Mouse (Mus musculus): ENCODE measurements around the gene Nudcd2.
"Not testable (repeated sequence)": the region's sequence is repeated elsewhere in the genome, so short reads cannot be mapped to it uniquely, and the experiment has no call there.

Gene Nudcd2

DNA sequence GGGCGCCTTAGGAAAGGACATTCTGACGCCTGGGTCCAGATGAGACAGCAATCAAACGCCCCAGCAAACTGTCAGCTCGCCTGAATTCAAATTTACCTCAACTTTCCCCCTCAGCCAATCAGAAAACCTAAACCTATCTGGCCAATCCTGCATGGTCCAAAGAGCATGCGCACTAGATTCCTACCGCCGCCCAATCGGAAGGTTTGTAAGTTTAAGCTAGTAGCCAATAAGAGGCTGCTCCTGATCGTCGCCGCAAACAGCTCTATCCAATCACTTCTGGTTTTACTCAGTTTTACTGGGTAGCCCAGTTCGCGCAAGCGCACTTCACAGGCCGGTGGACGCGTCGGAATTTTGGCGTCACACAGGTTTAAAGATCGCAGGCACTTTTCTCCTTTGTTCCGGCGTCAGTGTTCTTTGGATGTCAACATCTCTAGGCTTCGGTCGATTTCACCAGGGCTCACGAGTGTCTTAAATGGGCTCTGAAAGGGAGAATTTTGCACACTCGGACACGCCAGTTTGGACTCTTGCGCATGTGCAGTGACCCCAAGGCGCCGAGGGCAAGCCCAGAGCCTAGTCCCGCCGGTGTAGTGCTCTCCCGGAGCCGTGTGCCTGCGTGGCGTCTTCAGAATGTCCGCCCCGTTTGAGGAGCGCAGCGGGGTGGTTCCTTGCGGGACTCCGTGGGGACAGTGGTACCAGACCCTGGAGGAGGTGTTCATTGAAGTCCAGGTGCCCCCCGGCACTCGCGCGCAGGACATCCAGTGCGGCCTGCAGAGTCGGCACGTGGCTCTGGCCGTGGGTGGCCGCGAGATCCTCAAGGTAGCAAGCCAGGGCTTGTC is at the start of gene Nudcd2, which contains the start of gene Hmmr:
Gene Nudcd2, plus strand, starts transcription at position 329 of the 836 bp plus-strand sequence.
Gene Hmmr, minus strand, starts transcription at position 84 of the 836 bp plus-strand sequence.
- ATAC-seq (ENCODE audit: low TSS enrichment): peak; percentile 99

DNA sequence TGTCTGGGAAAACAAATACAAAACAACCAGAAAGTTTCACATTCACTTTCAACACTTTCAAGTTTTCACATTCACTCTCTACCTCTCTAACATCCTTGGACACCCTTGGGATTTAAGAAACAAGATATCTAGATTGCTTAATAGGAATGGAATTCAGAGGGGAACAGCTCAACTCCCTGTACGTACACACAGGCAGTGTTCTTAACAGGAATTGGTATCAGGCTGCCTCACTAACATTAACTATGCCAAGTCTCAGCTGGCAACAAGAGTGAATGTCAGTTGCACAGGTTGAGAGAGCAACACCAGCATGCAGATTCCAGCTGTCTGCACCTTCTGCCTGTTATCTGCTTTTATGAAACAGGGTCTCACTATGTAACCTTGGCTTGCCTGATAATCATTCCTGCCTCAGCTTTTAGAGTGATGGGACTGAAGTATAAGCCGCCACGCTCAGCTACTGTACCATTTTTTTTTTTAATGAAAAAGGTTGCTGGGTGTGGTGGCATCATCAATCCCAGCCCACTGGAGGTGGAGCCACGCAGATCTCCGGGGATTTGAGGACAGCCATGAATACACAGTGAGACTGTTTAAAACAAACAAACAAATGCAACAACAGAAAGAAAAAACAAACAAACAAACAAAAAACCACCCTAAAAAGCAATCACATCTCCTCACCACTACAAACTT is 42.9 kb upstream of the Nudcd2 start:
- no peak for ATAC-seq (ENCODE audit: low TSS enrichment)

DNA sequence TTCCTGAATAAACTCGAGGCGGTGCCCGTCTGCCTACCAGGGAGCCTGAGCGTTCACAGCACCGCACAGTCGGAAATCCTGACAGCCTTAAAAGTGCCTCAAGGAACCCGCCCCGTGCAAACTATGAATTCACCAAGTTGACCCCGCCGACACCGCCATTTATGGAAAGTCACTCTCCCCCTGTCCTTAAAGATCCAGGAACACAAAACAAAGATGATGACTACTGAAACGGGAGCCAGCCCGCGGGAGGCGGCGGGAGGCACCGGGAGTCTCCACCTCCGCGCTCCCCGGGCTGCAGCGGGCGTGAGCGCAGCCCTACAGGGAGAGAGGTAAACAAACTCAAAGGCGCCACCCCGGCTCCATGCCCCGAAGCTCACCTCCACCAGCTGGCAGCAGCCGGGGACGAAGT is 41.4 kb upstream of the Nudcd2 start:
- peak; percentile 60 for ATAC-seq (ENCODE audit: low TSS enrichment)

DNA sequence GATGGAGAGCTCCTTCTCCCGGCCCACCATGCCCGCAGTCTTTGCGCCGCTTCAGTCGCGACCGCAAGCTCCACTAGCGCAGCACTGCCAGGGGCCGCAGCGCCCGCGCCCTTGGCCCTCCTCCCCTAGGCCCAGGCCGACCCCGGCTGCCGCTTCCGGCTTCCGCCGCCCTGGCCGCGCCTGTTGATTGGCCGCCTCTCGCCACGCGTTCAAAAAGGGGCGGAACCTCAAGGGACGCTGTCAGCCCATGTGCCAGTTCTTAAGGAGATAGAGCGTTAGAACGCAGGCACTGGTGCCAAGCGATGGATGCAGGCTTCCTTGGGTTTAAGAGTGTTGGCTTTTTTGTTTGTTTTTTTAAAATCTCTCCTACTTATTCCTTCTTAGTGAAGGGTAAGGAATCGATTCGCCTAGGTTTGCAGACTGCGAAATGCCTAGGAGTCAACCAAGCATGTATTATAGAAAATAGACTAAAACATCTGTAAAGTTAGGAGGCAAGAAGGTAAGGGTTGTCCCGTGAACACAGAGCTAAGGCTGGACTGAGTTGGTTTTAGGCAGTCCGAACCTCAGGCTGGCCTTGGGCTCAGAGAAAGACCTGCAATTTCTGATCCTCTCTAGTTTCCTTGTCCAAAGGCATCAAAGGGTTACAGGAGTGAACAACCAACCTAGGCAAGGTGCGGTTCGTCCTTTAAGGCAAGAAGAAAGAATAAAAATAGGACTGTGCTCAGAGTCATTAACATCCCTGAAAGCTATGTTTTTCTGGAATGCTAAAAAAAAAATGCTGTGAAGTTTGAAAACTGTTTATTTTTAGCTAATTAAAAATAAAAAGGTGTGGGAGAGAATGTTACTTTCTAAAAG is 40.7 kb upstream of the Nudcd2 start:
- peak; percentile 90 for ATAC-seq (ENCODE audit: low TSS enrichment)

DNA sequence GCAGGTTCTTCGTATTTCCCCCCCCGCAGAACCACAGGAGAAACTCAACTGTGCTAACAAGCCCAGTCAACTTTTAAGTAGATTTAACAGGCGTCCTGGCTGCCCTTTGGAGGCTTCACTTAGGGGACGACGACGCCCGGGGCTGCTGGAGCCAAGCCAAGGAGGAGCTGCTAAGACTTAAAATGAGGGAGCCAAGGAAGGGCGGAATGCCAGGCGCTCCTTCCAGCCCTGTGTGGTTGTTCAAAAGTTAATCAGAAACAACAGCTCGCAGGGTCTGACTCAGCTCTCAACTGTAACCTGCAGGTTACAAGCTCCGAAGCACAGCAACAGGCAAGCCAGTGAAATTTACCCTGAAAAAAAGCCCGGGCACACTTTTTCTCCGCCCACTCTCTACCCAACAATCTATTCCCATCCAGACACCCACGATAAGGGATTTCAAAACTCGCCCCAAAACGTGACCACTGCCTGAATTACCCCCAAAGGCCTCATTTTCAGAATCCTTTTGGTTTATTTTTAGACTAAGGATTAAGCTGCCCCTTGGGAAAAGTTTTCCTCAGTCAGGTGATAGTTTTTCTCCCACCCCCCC is 40.0 kb upstream of the Nudcd2 start:
- peak; percentile 5; the same call in 1 of the 2 replicates for ATAC-seq (ENCODE audit: low TSS enrichment)

DNA sequence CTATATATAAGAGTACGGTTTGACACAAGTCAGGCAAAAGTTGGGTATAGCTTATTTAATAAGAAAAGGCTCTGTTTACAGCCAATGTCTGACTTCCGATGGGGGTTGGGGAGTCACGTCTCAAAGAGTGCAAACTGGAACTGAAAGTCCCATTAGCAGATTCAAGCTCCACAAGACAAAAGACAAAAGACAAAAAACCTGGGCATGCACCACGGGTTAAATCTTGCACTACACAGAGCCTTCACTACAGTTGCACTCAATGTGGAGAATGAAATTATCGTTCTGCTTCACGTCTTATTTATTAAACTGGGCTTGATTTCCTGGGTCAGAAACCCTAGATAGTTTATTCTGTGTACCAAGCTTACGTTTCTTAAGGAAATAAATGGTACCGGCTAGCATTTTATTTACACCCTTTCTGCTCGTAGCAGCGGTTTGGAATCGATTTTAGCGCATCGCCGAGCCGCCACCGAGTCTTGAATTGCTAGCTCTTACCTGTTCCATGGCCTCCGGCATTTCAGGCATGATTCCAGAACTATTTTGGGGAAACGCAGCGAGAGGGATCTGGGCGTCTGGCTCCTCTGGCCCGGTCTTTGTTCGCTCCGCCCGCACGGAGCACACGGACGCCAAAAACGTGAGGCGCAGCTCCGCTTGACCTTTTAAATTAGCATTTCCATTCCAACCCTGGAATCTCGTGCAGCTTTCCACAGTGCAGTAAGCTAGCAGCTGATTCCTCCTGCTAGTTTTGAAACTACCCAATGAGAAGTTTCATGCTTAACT is 39.0 kb upstream of the Nudcd2 start:
- ATAC-seq (ENCODE audit: low TSS enrichment): peak; percentile 41

DNA sequence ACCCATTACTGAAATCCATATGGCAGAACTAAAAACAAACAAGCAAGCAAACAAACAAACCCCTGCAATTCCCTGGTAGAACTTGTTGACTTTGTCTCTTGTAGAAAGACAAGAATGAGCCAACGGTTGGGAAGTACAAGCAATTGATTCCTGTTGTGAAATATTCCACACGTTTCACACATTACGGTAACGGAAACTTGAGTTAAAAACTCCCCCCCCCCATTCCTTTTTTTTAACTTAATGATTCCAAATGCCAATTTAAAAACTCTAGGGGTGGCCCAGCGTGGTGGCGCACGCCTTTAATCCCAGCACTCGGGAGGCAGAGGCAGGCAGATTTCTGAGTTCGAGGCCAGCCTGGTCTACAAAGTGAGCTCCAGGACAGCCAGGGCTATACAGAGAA is 38.4 kb upstream of the Nudcd2 start, which contains the start of gene Mat2b:
Gene Mat2b, minus strand, starts transcription at position 101 of the 400 bp plus-strand sequence.
- no peak for ATAC-seq (ENCODE audit: low TSS enrichment)

DNA sequence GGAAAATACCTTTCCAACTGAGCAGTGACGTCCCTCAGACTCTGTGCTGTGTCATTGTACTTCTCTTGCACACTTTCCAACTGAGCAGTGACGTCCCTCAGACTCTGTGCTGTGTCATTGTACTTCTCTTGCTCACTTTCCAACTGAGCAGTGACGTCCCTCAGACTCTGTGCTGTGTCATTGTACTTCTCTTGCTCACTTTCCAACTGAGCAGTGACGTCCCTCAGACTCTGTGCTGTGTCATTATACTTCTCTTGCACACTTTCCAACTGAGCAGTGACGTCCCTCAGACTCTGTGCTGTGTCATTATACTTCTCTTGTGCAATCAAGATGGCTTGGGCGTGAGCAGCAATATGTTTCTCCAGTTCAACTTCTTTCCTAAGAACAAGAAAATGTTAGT is 23.6 kb upstream of the Nudcd2 start:
- not testable (repeated sequence) for ATAC-seq (ENCODE audit: low TSS enrichment)

DNA sequence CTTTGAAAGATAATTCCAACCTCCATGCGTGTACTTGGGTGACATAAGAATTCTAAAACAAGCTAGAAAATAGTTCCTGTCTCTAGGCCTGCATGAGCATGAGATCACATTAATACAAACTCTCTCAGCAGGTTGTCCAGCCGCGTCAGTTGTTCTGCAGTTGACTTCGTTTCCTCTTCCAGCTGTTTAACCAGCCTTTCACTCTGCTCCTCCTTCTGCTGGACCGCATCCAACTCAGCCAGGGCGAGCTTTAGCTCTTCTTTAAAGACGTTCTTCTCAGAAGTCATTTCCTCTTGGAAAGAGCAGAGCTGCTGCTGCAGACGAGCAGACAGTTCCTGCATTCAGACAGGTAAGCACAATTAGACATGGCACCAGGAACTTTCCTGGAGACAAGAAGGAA is 19.6 kb upstream of the Nudcd2 start:
- no peak for ATAC-seq (ENCODE audit: low TSS enrichment)

DNA sequence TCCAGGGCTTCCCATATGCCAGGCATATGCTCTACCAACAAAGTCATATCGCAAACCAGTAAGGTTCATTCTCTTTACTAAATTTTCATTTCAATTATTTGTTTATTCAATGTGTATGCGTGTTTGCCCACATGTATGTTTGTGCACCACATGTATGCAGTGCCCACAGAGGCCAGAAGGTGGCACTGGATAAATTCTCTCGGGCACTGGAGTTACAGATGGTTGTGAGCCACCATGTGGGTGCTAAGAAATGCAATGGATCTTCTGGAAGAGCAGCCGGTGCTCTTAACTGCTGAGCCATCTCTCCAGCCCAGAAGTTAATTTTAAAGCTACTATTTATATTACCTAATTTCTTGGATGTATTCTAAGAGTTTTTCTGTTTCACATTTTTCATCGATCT is 17.9 kb upstream of the Nudcd2 start:
- ATAC-seq (ENCODE audit: low TSS enrichment): peak; percentile 74

DNA sequence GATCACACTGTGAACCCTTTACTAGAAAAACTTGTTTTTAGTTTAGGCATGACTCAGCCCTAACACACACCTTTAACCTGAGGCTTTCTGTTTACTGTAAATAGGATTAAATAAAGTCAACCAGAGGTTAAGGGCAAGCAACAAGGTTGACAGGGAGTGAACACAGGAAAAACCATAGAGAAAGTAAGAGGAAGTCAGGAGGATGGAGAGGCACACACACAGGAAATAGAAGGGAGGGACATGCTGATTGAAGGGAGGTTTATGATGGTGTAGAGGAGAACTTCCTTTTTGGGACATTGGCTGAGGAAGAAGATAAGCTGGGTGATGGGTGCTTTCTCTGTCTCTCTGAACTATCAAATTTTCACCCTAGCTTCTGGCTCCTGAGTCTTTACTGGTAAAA is 15.1 kb upstream of the Nudcd2 start:
- ATAC-seq (ENCODE audit: low TSS enrichment): no peak

DNA sequence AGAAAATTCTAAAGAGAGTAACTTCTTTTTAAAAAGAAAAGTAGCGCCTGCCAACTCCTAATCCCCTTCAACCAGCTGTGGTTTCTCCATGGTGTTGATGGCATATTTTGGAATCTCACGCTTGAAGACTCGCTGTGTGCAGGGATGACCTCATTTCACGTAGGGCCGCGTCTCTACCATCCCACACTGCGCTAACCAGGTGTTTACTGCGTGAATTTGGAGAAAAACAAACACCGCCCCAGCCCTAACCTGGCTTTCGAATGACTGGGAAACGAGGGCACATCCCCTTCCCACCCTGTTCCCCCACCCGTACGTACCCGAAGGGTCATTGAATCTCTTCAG is 499 bp upstream of the Nudcd2 start:
- no peak for ATAC-seq (ENCODE audit: low TSS enrichment)

DNA sequence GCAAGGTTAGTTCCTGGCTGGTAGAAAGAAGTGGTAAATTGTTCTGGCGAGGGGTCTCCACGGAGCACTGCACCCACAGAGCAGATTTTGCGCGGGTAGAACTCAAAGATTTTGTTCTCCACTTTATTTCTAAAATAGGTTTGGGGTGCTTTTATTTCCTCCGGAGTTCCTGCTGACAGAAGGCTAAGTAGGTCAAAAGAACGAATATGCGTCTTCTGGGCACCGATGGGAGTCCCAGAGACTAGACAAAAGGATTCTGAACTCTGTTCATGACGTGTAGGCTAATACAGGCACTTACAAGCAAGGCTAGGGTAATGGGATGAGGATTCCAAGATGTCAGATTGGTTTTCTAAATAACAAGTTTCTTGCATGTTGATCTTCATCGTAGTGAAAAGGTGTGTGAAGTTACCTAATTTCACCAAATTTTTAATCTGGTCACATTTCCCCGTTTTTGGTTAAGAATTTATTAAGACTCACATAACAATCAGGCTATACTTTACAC is 835 bp downstream of the Nudcd2 start:
- ATAC-seq (ENCODE audit: low TSS enrichment): no peak

DNA sequence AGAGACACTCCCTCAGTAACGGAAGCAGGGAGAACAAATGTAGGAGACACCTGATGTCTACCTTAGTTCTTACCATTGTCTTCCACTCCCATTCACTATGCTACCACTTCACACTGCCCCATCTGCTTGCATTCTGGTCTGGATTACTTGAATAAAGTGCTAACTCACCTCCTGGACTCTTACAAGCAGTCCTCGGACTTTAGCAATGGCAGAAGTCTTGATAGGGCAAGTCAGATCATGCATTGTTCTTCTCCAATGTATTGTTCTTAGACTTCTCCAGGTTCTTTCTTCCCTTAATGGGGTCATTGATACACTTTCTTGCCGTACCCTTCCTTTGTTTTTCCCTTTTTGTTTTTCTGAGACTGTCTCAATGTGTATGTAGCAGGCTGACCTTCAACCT is 3.9 kb downstream of the Nudcd2 start:
- no peak for ATAC-seq (ENCODE audit: low TSS enrichment)

DNA sequence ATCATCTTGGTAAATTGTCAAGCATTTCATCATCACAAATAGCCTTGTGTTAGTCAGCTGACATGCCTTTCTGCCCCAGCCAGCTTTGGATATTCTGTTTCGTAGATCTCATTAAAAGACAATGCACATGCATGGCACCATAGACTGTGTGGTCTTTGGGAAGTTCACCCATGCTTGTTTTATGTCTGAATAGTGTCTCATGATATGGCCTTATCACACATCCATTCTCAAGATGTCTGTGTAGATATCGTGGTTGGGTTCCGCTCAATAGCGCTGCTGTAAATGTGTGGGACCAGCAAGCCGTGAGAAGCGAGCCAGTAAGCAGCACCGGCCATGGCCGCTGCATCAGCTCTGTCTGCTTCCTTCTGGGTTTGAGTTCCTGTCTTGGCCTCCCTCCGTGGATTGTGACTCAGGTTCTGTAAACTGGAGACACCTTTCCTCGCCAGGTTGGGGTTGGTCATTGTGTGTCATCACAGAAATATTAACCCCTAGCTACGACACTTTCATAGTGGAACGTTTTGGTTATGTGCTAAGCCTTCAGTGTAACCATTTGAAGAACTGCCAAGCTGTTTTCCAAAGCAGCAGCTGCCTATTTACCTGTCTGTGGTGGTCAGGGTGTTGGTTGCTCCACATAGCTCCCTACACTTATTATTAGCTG is 8.3 kb downstream of the Nudcd2 start:
- no peak for ATAC-seq (ENCODE audit: low TSS enrichment)

DNA sequence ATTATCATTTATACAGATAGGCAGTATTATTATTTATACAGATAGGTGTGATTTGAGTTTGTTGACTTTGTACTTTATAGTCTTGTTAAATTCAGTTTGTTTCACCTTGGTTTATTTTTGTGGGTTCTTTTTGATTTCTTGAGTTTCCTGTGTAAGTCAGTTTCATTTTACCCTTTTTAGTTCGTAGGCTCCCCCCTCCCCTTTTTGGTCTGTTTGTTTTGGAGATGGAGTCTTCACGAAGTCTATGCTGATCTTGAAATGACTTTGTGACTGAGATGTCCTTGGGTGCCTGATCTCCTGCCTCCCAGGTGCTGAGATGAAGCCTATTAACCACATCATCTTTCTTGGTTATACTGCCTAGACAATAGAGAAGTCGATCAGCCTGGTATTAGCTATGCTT is 10.9 kb downstream of the Nudcd2 start:
- ATAC-seq (ENCODE audit: low TSS enrichment): no peak

DNA sequence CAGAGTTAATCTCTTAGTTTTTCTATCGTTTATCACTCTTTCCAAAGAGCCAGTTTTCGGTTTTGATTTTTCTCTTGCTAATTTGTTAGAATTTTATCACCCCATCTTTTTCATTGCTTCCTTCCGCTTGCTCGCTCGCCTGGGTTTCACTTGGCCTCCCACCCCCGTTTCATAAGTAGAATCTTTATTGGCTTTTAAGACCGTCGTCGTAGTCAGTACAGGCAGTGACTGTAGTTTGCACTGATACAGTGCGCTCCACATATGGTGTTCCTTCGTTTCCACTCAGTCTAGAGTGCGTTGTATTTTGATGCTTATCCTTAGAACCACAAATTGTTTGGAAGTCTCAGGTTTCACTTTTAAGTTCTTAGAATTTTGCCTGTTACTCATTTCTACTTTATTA is 12.9 kb downstream of the Nudcd2 start:
- no peak for ATAC-seq (ENCODE audit: low TSS enrichment)

DNA sequence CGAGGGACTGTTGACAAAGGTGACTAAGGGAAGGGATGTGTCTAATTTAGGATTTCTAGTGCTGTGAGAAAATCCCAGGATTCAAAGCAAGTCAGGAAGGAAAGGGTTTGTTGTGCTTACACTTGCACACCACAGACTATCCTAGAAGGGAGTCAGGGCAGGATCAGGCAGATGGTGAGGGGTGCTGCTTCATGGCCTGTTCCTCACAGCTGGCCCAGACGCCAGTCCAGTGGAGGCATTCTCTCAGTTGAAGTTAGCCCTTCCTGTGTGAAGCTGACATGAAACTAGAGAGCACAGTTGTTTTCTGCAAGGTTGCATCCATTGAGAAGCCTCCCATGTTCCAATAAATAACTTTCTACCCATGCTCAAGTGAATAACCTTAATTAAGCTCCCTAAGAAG is 14.2 kb downstream of the Nudcd2 start:
- ATAC-seq (ENCODE audit: low TSS enrichment): 0 out of 2 replicates have a peak, but pooled peaks have one; percentile 36

DNA sequence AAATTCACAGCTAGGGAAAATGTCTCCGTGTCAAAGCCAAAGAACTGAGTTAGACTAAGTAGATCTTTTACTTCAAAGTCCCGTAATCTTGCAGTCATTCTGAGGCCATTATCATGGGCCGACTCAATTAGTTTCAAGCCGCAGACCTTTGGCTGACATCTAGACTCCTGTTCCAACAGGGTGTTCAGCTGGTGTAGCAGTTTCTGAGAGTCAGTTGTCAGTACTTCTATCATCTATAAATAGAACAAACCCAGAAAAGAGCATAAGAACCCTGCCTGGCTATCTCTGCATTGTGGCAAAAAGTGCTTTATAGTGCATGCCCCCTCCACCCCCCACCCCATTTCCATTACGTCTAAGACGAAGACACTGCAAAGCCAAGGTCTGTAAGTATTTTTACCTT is 20.4 kb downstream of the Nudcd2 start:
- ATAC-seq (ENCODE audit: low TSS enrichment): no peak

DNA sequence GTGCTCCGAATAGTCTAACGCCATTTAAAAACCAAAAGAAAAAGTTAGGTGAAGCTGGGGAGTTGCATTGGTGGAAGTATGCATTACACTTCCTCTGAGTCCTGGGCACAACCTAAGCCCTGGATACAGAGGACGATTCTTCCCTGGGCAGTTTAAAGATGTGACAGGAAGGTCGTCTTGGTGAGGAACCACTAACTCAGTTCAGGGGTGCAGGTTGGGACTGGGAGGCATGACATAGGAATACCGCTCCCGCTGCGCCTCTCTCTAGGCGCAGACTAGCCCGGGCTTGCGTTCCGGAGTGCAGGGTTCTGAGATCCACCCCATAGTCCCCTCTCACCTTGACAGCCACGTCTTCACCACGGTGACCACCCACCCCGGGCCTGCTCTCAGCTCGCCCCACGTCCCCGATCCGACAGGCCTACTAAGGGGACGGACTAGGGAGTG is 21.2 kb downstream of the Nudcd2 start:
- peak; percentile 41 for ATAC-seq (ENCODE audit: low TSS enrichment)

All from frontal cortex, adult (tissue).